ENCODE assay signal across 20 mouse cellular contexts in the genomic region with DNA sequence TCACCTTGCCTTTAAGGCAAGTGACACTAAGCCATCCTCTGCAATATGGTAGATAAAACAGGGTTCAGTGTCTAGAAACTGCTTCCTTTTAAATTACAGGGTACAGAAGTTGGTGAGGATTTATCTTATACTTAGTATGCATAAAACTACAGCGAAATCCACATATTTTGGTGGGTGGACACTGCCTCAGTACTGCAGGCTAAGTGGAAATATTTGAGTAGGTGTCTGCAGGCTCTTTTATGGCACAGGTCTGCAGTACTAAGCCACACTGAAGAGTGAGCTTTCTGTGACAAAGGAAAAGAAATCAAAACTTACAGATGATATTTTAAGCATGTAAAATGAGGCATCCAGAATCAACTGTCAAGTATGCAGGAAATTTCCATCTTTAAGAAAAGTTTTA.
"Had no signal": no experiment of that assay in that cellular context is flagged by ENCODE, and none has a peak within 500 bp of the region (broad histone marks: within the 10 kb centered on the region; RNA-seq: fewer than 3 reads in every experiment).

No protein-coding gene starts in this region.

- ATAC-seq: midbrain, embryonic 16.5 days had no signal

- H3K27ac ChIP-seq: midbrain, embryonic 10.5 days; midbrain, embryonic 12.5 days; neural tube, embryonic 13.5 days; neural tube, embryonic 15.5 days; stomach, embryonic 15.5 days; stomach, postnatal 0 days had no signal

- H3K27me3 ChIP-seq: midbrain, embryonic 12.5 days; neural tube, embryonic 13.5 days; neural tube, embryonic 15.5 days; stomach, embryonic 15.5 days had no signal

- DNase-seq: lung, adult 18-20 months; lung, embryonic 14.5 days; lung, postnatal 10 days; lung, postnatal 4 days; midbrain, embryonic 14.5 days; retina, postnatal 1 day; right cerebral cortex, postnatal 14 days; right cerebral cortex, postnatal 4 days; spleen, adult 18-20 months; thymus, adult 18-20 months; thymus, postnatal 14 days; thymus, postnatal 36 days had no signal

- H3K4me1 ChIP-seq: midbrain, embryonic 10.5 days; midbrain, embryonic 12.5 days; neural tube, embryonic 13.5 days; neural tube, embryonic 15.5 days; stomach, embryonic 15.5 days had no signal

- H3K4me3 ChIP-seq: midbrain, embryonic 10.5 days; midbrain, embryonic 12.5 days; myocyte; neural tube, embryonic 13.5 days; neural tube, embryonic 15.5 days; stomach, embryonic 15.5 days had no signal
